In the genomic region with DNA sequence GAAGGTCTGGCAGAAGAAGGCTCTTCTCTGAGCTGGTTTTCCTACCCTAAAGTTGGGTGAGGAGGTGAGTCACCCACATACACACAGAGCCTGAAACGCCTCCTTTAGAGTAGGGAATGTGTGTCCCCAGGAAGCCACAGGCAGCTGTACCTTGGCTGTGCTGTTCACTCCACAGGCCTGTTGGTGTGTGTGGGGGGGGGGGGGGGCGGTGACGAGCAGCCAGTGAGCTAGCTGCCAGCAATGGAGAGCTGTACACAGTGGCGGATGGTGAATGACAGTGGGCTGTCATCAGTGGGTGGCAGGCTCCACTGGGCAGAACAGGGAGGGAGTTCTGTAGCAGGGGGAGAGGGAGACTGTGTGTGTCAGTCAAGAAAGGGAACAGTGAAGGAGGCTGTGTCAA, we compare ENCODE assay signal across 13 mouse cellular contexts. TPM values are rescaled to one million over a fixed set of nuclear protein-coding genes. Genes with fewer than 3 reads are reported as not detected.
DNase-seq lines count a peak whose midpoint lies in the region; ATAC-seq and TF ChIP-seq lines count a peak whose summit lies in the region.
"Had no signal": no experiment of that assay in that cellular context is flagged by ENCODE, and none has a peak within 500 bp of the region (broad histone marks: within the 10 kb centered on the region; RNA-seq: fewer than 3 reads in every experiment).

No protein-coding gene starts in this region.

- H3K27ac ChIP-seq in heart, postnatal 0 days (ENCODE audit: low read depth) = no peak overlapping the region
- H3K27ac ChIP-seq in neural tube, embryonic 13.5 days (replicated peaks) = no peak overlapping the region
- H3K27ac ChIP-seq in forebrain, embryonic 16.5 days (ENCODE audit: low read length) = 0 out of 2 replicates have a peak overlapping the region, but pooled peaks have one; percentile 35
- no peak overlapping the region for H3K27ac ChIP-seq in midbrain, postnatal 0 days (ENCODE audit: low read depth, low read length)
- H3K27ac ChIP-seq: embryonic facial prominence, embryonic 13.5 days had no signal

- H3K4me3 ChIP-seq in heart, postnatal 0 days (ENCODE audit: low read depth, low read length) = no peak overlapping the region
- no peak overlapping the region for H3K4me3 ChIP-seq in neural tube, embryonic 13.5 days
- no peak overlapping the region for H3K4me3 ChIP-seq in forebrain, embryonic 16.5 days (replicated peaks; ENCODE audit: low read length)
- no peak overlapping the region for H3K4me3 ChIP-seq in midbrain, postnatal 0 days (ENCODE audit: low read depth, low read length)
- H3K4me3 ChIP-seq: embryonic facial prominence, embryonic 13.5 days; megakaryocyte, embryonic 14.5 days had no signal

- H3K27me3 ChIP-seq in heart, postnatal 0 days (ENCODE audit: control insufficient read depth, insufficient read depth, low read length) = no peaks in the 10 kb centered on the region
- H3K27me3 ChIP-seq in neural tube, embryonic 13.5 days = no peaks in the 10 kb centered on the region
- no peaks in the 10 kb centered on the region for H3K27me3 ChIP-seq in forebrain, embryonic 16.5 days (replicated peaks; ENCODE audit: control insufficient read depth, insufficient read depth, low read length)
- no peaks in the 10 kb centered on the region for H3K27me3 ChIP-seq in midbrain, postnatal 0 days (ENCODE audit: insufficient read depth, low read length)
- H3K27me3 ChIP-seq: embryonic facial prominence, embryonic 13.5 days had no signal

- 21% methylated on average over 4 of the region's 4 CpGs for WGBS in heart, postnatal 0 days
- WGBS in neural tube, embryonic 13.5 days = 82% methylated on average over 4 of the region's 4 CpGs
- WGBS in forebrain, embryonic 16.5 days = 54% methylated on average over 4 of the region's 4 CpGs
- WGBS in midbrain, postnatal 0 days = 66% methylated on average over 4 of the region's 4 CpGs

- H3K9me3 ChIP-seq in heart, postnatal 0 days (replicated peaks; ENCODE audit: control insufficient read depth, low read length) = no peaks in the 10 kb centered on the region
- H3K9me3 ChIP-seq in neural tube, embryonic 13.5 days = no peaks in the 10 kb centered on the region
- H3K9me3 ChIP-seq in forebrain, embryonic 16.5 days (ENCODE audit: control insufficient read depth, low read length) = no peaks in the 10 kb centered on the region
- no peaks in the 10 kb centered on the region for H3K9me3 ChIP-seq in midbrain, postnatal 0 days (ENCODE audit: low read length)
- H3K9me3 ChIP-seq: embryonic facial prominence, embryonic 13.5 days had no signal

- H3K4me1 ChIP-seq in heart, postnatal 0 days (ENCODE audit: control insufficient read depth, insufficient read depth) = no peaks in the 10 kb centered on the region
- H3K4me1 ChIP-seq in neural tube, embryonic 13.5 days (replicated peaks) = no peaks in the 10 kb centered on the region
- peaks cover 6% of the 10 kb centered on the region for H3K4me1 ChIP-seq in forebrain, embryonic 16.5 days (replicated peaks; ENCODE audit: control insufficient read depth, insufficient read depth, low read length)
- no peaks in the 10 kb centered on the region for H3K4me1 ChIP-seq in midbrain, postnatal 0 days (ENCODE audit: insufficient read depth, low read length)
- H3K4me1 ChIP-seq: embryonic facial prominence, embryonic 13.5 days; megakaryocyte, embryonic 14.5 days had no signal

- intact Hi-C loops in heart, postnatal 36 days (cut with DNase I) = no loop called here

- DNase-seq in heart, postnatal 0 days (ENCODE audit: low spot score) = no peak
- DNase-seq in heart, postnatal 36 days = no peak
- DNase-seq in neural tube, embryonic 10.5 days (ENCODE audit: extremely low spot score, low spot score) = no peak
- DNase-seq in midbrain, postnatal 0 days (ENCODE audit: low spot score) = no peak
- no peak for DNase-seq in cerebellum, postnatal 4 days (ENCODE audit: low spot score in 2 of 2)
- no peak for DNase-seq in thymus, postnatal 36 days
- DNase-seq: kidney, adult 9 months; lung, adult 2 months; thymus, postnatal 25 days had no signal

- TF ChIP-seq EP300 in heart, postnatal 0 days (IDR thresholded peaks at IDR 0.05; ENCODE audit: low read depth) = no peak

- H3K9ac ChIP-seq in heart, postnatal 0 days (replicated peaks; ENCODE audit: low read depth, low read length) = no peak overlapping the region
- no peak overlapping the region for H3K9ac ChIP-seq in neural tube, embryonic 13.5 days
- H3K9ac ChIP-seq in forebrain, embryonic 16.5 days (replicated peaks; ENCODE audit: low read depth, low read length) = no peak overlapping the region
- H3K9ac ChIP-seq in midbrain, postnatal 0 days (replicated peaks; ENCODE audit: low read length, poor library complexity, severe bottlenecking) = no peak overlapping the region
- H3K9ac ChIP-seq: embryonic facial prominence, embryonic 13.5 days had no signal

- no peaks in the 10 kb centered on the region for H3K36me3 ChIP-seq in heart, postnatal 0 days (replicated peaks; ENCODE audit: control insufficient read depth, insufficient read depth, low read length)
- no peaks in the 10 kb centered on the region for H3K36me3 ChIP-seq in neural tube, embryonic 13.5 days
- H3K36me3 ChIP-seq in forebrain, embryonic 16.5 days (ENCODE audit: control insufficient read depth, insufficient read depth) = no peaks in the 10 kb centered on the region
- H3K36me3 ChIP-seq in midbrain, postnatal 0 days (ENCODE audit: insufficient read depth, low read length) = no peaks in the 10 kb centered on the region
- H3K36me3 ChIP-seq: embryonic facial prominence, embryonic 13.5 days had no signal

- no peak overlapping the region for H3K4me2 ChIP-seq in heart, postnatal 0 days (ENCODE audit: low read depth, low read length)
- no peak overlapping the region for H3K4me2 ChIP-seq in neural tube, embryonic 13.5 days
- no peak overlapping the region for H3K4me2 ChIP-seq in forebrain, embryonic 16.5 days (ENCODE audit: low read length)
- H3K4me2 ChIP-seq in midbrain, postnatal 0 days (ENCODE audit: low read depth, low read length, poor library complexity, severe bottlenecking) = no peak overlapping the region
- H3K4me2 ChIP-seq: embryonic facial prominence, embryonic 13.5 days had no signal

- peak; percentile 37 for ATAC-seq in heart, postnatal 0 days (ENCODE audit: insufficient read depth, low read depth)
- ATAC-seq in neural tube, embryonic 13.5 days (ENCODE audit: low read depth) = 0 out of 2 replicates have a peak, but pooled peaks have one; percentile 49
- ATAC-seq in forebrain, embryonic 16.5 days = peak; percentile 76
- 0 out of 2 replicates have a peak, but pooled peaks have one; percentile 15 for ATAC-seq in midbrain, postnatal 0 days (ENCODE audit: low FRiP score)

- no peak for TF ChIP-seq CTCF in heart, postnatal 0 days (IDR thresholded peaks at IDR 0.05; ENCODE audit: low read depth)
- no peak for TF ChIP-seq CTCF in midbrain, postnatal 0 days (IDR thresholded peaks at IDR 0.05)

RNA-seq across cellular contexts. Expression of a gene that starts 11.7 kb away (rescaled TPM):
- total RNA-seq in heart, postnatal 0 days (2014; rRNA removed; ENCODE audit: low replicate concordance) = 8.6 and 12.2 TPM in 2 replicates
- 5.0 and 5.7 TPM in 2 replicates for polyA plus RNA-seq in heart, postnatal 0 days (2015; fragmentation: Nextera tagmentation; extraction: Ambion mirVana)
- 1 to 10 TPM; 2.6 to 4.5 TPM for total RNA-seq in heart, postnatal 36 days (2021)
- 20.8 and 24.2 TPM in 2 replicates for polyA plus RNA-seq in neural tube, embryonic 13.5 days (2015; fragmentation: Nextera tagmentation; extraction: Ambion mirVana)
- polyA plus RNA-seq in forebrain, embryonic 16.5 days (2015; fragmentation: Nextera tagmentation; extraction: Ambion mirVana) = 23.8 TPM in 2 replicates
- total RNA-seq in midbrain, postnatal 0 days (2014; rRNA removed) = 27.2 and 29.6 TPM in 2 replicates
- polyA plus RNA-seq in midbrain, postnatal 0 days (2015; fragmentation: Nextera tagmentation; extraction: Ambion mirVana) = 20.6 and 21.0 TPM in 2 replicates

RNA-seq across cellular contexts. Expression of a gene that starts 21.0 kb away (rescaled TPM):
- 572 and 632 TPM in 2 replicates for total RNA-seq in heart, postnatal 0 days (2014; rRNA removed; ENCODE audit: low replicate concordance)
- 289 and 380 TPM in 2 replicates for polyA plus RNA-seq in heart, postnatal 0 days (2015; fragmentation: Nextera tagmentation; extraction: Ambion mirVana)
- 100 to 1,000 TPM; 370 to 512 TPM for total RNA-seq in heart, postnatal 36 days (2021)
- polyA plus RNA-seq in neural tube, embryonic 13.5 days (2015; fragmentation: Nextera tagmentation; extraction: Ambion mirVana) = 1.6 and 1.9 TPM in 2 replicates
- 0.73 and 0.77 TPM in 2 replicates for polyA plus RNA-seq in forebrain, embryonic 16.5 days (2015; fragmentation: Nextera tagmentation; extraction: Ambion mirVana)
- total RNA-seq in midbrain, postnatal 0 days (2014; rRNA removed) = 0.93 and 4.4 TPM in 2 replicates
- polyA plus RNA-seq in midbrain, postnatal 0 days (2015; fragmentation: Nextera tagmentation; extraction: Ambion mirVana) = 1.5 and 1.9 TPM in 2 replicates

RNA-seq across cellular contexts. Expression of a gene that starts 30.8 kb away (rescaled TPM):
- total RNA-seq in heart, postnatal 0 days (2014; rRNA removed; ENCODE audit: low replicate concordance) = 2.5 and 2.8 TPM in 2 replicates
- polyA plus RNA-seq in heart, postnatal 0 days (2015; fragmentation: Nextera tagmentation; extraction: Ambion mirVana) = 0.27 and 0.34 TPM in 2 replicates
- 1 to 10 TPM; 1.3 to 1.4 TPM for total RNA-seq in heart, postnatal 36 days (2021)
- polyA plus RNA-seq in neural tube, embryonic 13.5 days (2015; fragmentation: Nextera tagmentation; extraction: Ambion mirVana) = 0.59 and 0.92 TPM in 2 replicates
- polyA plus RNA-seq in forebrain, embryonic 16.5 days (2015; fragmentation: Nextera tagmentation; extraction: Ambion mirVana) = 1.1 and 1.4 TPM in 2 replicates
- total RNA-seq in midbrain, postnatal 0 days (2014; rRNA removed) = 9.6 and 9.7 TPM in 2 replicates
- polyA plus RNA-seq in midbrain, postnatal 0 days (2015; fragmentation: Nextera tagmentation; extraction: Ambion mirVana) = 1.1 and 1.5 TPM in 2 replicates

RNA-seq across cellular contexts. Expression of a gene that starts 48.9 kb away (rescaled TPM):
- 86.1 and 165 TPM in 2 replicates for total RNA-seq in heart, postnatal 0 days (2014; rRNA removed; ENCODE audit: low replicate concordance)
- polyA plus RNA-seq in heart, postnatal 0 days (2015; fragmentation: Nextera tagmentation; extraction: Ambion mirVana) = 80.0 and 95.3 TPM in 2 replicates
- total RNA-seq in heart, postnatal 36 days (2021) = 10 to 100 TPM; 81.2 to 82.6 TPM
- 167 and 170 TPM in 2 replicates for polyA plus RNA-seq in neural tube, embryonic 13.5 days (2015; fragmentation: Nextera tagmentation; extraction: Ambion mirVana)
- polyA plus RNA-seq in forebrain, embryonic 16.5 days (2015; fragmentation: Nextera tagmentation; extraction: Ambion mirVana) = 128 and 136 TPM in 2 replicates
- total RNA-seq in midbrain, postnatal 0 days (2014; rRNA removed) = 140 and 153 TPM in 2 replicates
- polyA plus RNA-seq in midbrain, postnatal 0 days (2015; fragmentation: Nextera tagmentation; extraction: Ambion mirVana) = 209 and 245 TPM in 2 replicates

RNA-seq across cellular contexts. Expression of a gene that starts 57.2 kb away (rescaled TPM):
- total RNA-seq in heart, postnatal 0 days (2014; rRNA removed; ENCODE audit: low replicate concordance) = 39.5 and 47.2 TPM in 2 replicates
- polyA plus RNA-seq in heart, postnatal 0 days (2015; fragmentation: Nextera tagmentation; extraction: Ambion mirVana) = 30.4 and 30.8 TPM in 2 replicates
- 10 to 100 TPM; 64.1 to 65.7 TPM for total RNA-seq in heart, postnatal 36 days (2021)
- polyA plus RNA-seq in neural tube, embryonic 13.5 days (2015; fragmentation: Nextera tagmentation; extraction: Ambion mirVana) = 6.2 and 9.4 TPM in 2 replicates
- polyA plus RNA-seq in forebrain, embryonic 16.5 days (2015; fragmentation: Nextera tagmentation; extraction: Ambion mirVana) = 8.4 and 11.4 TPM in 2 replicates
- total RNA-seq in midbrain, postnatal 0 days (2014; rRNA removed) = 16.2 and 24.4 TPM in 2 replicates
- 23.3 and 26.2 TPM in 2 replicates for polyA plus RNA-seq in midbrain, postnatal 0 days (2015; fragmentation: Nextera tagmentation; extraction: Ambion mirVana)

Comparison
In these comparisons a context has a peak if more than half of its experiments do, and no peak if none do; other contexts are left out.
1. ATAC-seq: peak in every context shown above with its lines; median percentile 76 in forebrain, embryonic 16.5 days; 49 in neural tube, embryonic 13.5 days; 37 in heart, postnatal 0 days; 15 in midbrain, postnatal 0 days.
2. RNA of a gene that starts 21.0 kb away (polyA plus RNA-seq): 289 to 380 TPM in heart, postnatal 0 days; 1.5 to 1.9 TPM in midbrain, postnatal 0 days, 1.6 to 1.9 TPM in neural tube, embryonic 13.5 days and 0.73 to 0.77 TPM in forebrain, embryonic 16.5 days; every median in the first group is over 100 times any median in the second.